Mouse (Mus musculus): ENCODE data around the gene Nom1. TPM values are rescaled to one million over a fixed set of nuclear protein-coding genes. Genes with fewer than 3 reads are reported as not detected.

Nom1 gene
- polyA plus RNA-seq, 1 experiment from 2014 or later = 14.6 TPM

DNA sequence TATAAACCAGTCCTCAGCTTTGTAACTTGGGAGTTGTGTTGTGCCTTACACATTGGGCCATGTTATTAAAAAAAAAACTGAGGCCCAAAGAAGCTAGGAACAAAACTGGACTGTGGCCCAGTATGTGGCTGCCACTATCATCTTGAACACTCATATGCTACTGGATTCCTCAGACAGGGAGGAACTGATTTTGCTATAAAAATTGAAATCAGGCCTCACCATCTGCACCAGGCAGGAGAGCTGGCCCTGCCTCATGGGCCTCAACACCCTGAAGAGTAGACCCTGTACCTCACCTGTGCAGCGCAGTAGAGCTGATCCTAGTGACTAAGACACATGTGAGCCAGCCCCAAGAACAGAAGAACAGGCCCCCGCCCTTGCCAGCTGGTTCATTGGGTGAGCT, 10.8 kb downstream of the Nom1 start:
- Histone ChIP-seq H3K4me2 (no peak overlapping the region), H3K4me1 (replicated peaks) (no peaks in the 10 kb centered on the region), H3K9ac (no peak overlapping the region), H3K4me3 (no peak overlapping the region), H3K9me3 (replicated peaks) (no peaks in the 10 kb centered on the region), H3K36me3 (peaks cover 88% of the 10 kb centered on the region), H3K27me3 (no peaks in the 10 kb centered on the region), H3K27ac (no peak overlapping the region)
- no peak for ATAC-seq (replicated peaks; ENCODE audit: insufficient number of reproducible peaks, insufficient read depth, low FRiP score, low read depth)
- 93% methylated on average over 2 of the region's 2 CpGs for WGBS

DNA sequence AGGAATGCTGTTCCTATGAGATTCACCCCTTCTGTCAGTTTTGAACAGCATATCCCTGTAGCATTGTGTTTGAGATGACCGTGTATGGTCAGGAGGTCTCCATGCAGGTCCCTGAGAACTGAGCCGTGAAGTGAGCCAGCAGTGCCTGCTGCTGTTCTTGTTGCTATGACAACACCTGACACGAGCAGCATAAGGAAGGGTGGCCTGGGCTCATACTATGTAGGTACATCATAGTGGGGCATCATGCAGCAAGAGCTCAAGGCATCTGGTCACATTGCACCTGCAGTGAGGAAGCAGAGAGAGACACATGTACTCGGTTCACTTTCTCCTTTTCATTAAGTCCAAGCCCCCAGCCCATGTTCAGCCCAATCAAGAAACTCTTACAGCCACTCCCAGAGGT, 17.9 kb downstream of the Nom1 start:
- Histone ChIP-seq H3K4me1 (replicated peaks) (peaks cover 2% of the 10 kb centered on the region; the same call in 1 of the 2 replicates), H3K27me3 (no peaks in the 10 kb centered on the region), H3K9me3 (replicated peaks) (no peaks in the 10 kb centered on the region), H3K9ac (no peak overlapping the region), H3K27ac (no peak overlapping the region), H3K4me2 (no peak overlapping the region), H3K4me3 (no peak overlapping the region), H3K36me3 (peaks cover 52% of the 10 kb centered on the region)
- no peak for ATAC-seq (replicated peaks; ENCODE audit: insufficient number of reproducible peaks, insufficient read depth, low FRiP score, low read depth)
- WGBS = 81% methylated on average over 4 of the region's 4 CpGs

DNA sequence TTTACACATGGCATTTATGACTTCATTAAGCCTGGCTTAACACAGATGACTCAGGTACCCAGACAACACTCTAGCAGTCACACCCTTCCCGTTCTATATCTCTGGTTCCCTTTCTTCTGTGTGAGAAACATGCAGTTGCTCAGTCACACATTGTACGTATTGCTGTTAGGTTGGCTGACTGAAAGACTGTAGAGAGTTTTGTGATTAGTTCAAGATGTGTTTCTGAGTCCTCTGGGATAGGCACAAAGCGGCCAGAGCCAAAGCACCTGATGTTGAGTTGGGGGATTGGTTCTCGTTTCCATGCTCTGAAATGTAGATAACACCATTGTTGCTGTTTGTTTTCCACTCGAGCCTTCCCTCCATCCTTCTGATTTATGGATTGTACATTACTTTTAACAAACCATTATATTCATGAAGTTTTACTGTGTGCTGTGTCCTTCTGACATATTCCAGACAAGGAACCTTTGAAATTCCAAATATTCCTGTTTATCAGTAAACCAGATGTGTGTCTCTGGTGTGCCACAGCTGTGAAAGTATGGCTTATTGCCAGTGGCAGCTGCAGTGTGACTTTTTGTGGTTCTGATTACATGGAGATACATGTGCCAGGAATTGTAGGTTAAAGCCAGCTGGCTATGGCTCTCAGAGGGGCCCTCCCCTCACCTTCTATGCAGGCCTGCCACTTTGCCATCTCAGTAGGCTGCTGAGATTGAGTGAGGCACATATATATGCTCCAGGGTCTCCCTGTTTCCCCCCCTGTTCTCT, 22.6 kb downstream of the Nom1 start:
- no peak overlapping the region for H3K27ac ChIP-seq
- no peak overlapping the region for H3K9ac ChIP-seq
- WGBS = 54% methylated on average over 5 of the region's 5 CpGs
- no peak for ATAC-seq (replicated peaks; ENCODE audit: insufficient number of reproducible peaks, insufficient read depth, low FRiP score, low read depth)
- no peaks in the 10 kb centered on the region for H3K9me3 ChIP-seq (replicated peaks)
- peaks cover 17% of the 10 kb centered on the region for H3K36me3 ChIP-seq
- H3K27me3 ChIP-seq = no peaks in the 10 kb centered on the region
- H3K4me3 ChIP-seq = no peak overlapping the region
- H3K4me2 ChIP-seq = no peak overlapping the region
- peaks cover 4% of the 10 kb centered on the region; the same call in 1 of the 2 replicates for H3K4me1 ChIP-seq (replicated peaks)

DNA sequence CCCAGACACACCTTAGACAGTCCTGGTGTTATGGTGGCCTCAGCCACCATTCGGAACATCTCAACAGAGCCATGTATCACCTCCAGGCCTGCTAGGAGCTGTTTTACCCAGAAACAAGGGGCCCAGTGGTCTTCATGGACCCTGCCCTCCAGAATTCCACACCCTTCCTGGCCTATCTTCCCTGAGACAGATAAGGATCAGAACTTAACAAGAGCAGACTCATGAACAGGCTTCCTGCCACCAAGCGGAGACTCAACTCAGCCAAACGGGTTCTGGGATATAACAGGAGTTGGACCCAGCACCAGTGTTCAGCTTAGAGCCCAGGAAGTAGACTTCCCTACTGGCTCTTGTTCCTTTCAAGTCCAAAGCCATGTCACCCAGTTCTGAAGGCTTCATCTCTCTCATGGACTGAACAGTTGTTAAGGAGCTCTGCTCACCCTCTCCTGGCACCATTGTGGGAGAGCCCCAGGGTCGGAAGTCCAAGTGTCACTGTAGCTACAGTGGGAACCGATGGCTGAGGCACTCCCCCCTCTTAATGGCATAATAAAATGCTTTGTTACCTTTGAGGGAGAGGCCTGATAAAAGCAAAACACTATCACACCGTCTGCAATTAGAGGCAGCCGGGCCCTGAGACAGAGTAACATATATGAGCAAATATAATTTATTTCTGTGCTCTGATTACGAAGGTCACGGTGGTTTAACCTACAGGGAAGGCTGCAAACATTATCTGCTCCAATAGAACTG, 28.7 kb downstream of the Nom1 start:
- Histone ChIP-seq H3K9ac (no peak overlapping the region), H3K4me3 (no peak overlapping the region), H3K4me2 (no peak overlapping the region), H3K27ac (no peak overlapping the region), H3K4me1 (replicated peaks) (peaks cover 7% of the 10 kb centered on the region), H3K9me3 (replicated peaks) (no peaks in the 10 kb centered on the region), H3K27me3 (peaks cover 28% of the 10 kb centered on the region), H3K36me3 (no peaks in the 10 kb centered on the region)
- ATAC-seq (replicated peaks; ENCODE audit: insufficient number of reproducible peaks, insufficient read depth, low FRiP score, low read depth) = no peak
- 69% methylated on average over 9 of the region's 9 CpGs for WGBS

DNA sequence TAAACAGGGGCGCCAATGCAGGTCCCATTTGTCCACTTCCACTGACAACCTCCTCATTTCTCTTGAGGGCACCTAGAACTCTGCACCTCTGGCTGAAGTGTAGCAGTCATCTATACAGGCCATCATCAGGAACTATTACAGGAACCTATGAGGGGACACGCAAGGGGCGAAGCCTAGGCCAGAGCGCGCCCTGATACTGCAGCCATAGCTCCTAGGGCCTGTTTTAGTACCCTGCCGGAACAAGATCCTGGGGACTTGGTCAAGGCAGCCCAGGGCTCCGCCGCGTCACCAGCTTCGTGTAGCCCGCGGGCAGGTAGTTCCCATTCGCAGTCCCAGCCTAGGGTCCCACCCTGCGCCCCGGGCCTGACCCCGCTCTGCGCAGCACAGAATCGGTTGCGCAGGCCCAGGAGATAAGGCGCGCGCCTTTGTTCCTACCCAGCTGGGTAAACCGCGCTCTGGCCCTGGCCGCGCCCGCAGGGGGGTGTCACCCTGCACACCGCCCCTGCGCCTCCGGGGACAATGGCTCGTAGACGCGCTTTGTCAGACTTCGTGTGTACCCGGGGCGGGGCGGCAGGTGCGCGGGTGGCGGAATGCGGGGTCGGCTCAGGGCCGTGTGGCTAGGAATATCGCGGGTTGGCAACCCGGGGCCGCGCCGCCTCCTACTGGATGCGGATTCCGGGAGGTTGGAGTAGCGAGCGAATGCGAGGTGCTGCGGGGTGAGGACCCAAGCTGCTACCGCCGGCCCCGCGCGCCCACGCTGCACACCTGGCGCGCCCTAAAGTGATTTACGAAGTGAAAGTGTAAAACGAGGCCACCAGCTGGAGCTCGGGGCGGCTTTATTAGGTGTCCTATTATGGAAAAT, 33.3 kb downstream of the Nom1 start:
- Histone ChIP-seq H3K9ac (peak overlapping the region; percentile 36), H3K9me3 (replicated peaks) (no peaks in the 10 kb centered on the region), H3K4me3 (peak overlapping the region; percentile 61), H3K27ac (no peak overlapping the region), H3K4me2 (peak overlapping the region; percentile 96), H3K27me3 (peaks cover 74% of the 10 kb centered on the region), H3K36me3 (no peaks in the 10 kb centered on the region), H3K4me1 (replicated peaks) (peaks cover 14% of the 10 kb centered on the region)
- WGBS = 4% methylated on average over 66 of the region's 67 CpGs
- ATAC-seq (replicated peaks; ENCODE audit: insufficient number of reproducible peaks, insufficient read depth, low FRiP score, low read depth) = 0 out of 2 replicates have a peak, but pooled peaks have one; percentile 27

DNA sequence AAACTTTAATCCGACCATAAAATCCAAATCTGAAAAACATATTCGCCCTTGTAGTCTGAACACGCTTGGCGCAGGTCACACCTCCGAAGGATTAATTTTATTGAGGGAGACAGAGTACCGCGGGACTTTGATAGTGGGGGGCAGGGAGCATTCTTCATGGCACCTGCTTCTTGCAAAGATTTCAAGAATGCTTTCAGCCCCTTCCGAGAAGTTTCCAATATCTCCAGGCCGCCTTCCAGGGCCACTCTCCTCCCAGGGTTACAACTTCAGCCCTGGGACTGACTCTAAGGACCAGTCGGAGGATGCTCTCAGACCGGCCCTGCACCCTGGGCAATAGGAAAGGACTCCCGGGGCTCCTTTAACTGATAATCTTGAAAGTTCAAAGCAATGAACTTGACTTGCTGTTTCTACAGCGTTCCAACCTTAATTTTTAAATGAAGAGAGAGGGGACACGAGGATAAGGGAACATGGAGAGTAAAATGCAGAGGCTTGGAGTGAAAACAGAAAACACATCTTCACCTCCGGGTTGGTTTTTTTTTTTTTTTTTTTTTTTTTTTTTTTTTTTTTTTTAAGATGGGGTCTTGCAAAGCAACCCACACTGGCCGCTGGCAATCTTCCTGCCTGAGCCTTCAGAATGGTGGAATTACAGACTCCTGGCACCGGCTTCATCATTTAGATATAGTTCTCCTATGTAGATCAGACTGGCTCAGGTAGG, 34.0 kb downstream of the Nom1 start:
- no peak overlapping the region for H3K27ac ChIP-seq
- ATAC-seq (replicated peaks; ENCODE audit: insufficient number of reproducible peaks, insufficient read depth, low FRiP score, low read depth) = no peak
- H3K4me1 ChIP-seq (replicated peaks) = peaks cover 14% of the 10 kb centered on the region
- H3K27me3 ChIP-seq = peaks cover 82% of the 10 kb centered on the region
- WGBS = 3% methylated on average over 17 of the region's 17 CpGs
- H3K9ac ChIP-seq = peak overlapping the region; percentile 36
- peak overlapping the region; percentile 96 for H3K4me2 ChIP-seq
- no peaks in the 10 kb centered on the region for H3K36me3 ChIP-seq
- H3K4me3 ChIP-seq = peak overlapping the region; percentile 61
- no peaks in the 10 kb centered on the region for H3K9me3 ChIP-seq (replicated peaks)

DNA sequence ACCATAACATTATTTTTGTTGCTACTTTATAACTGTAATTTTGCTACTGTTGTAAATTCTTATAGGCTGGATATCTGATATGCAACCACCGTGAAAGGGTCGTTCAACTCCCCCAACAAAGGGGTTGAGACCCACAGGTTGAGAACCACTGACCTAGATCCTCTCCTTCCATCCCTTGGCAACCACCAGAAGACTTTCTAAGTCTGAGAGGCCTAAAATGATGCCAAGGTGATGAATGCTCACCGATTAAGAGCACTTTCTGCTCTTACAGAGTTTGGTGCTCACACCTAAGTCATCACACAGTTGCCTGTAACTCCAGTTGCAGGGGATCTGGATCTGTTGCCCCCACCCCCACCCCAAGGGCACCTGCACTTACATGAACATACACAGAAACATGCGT, 35.0 kb downstream of the Nom1 start:
- no peak for ATAC-seq (replicated peaks; ENCODE audit: insufficient number of reproducible peaks, insufficient read depth, low FRiP score, low read depth)
- peaks cover 92% of the 10 kb centered on the region for H3K27me3 ChIP-seq
- H3K9me3 ChIP-seq (replicated peaks) = no peaks in the 10 kb centered on the region
- H3K9ac ChIP-seq = no peak overlapping the region
- H3K4me2 ChIP-seq = no peak overlapping the region
- H3K4me1 ChIP-seq (replicated peaks) = peaks cover 20% of the 10 kb centered on the region
- no peak overlapping the region for H3K27ac ChIP-seq
- 10% methylated on average over 4 of the region's 4 CpGs for WGBS
- no peak overlapping the region for H3K4me3 ChIP-seq
- no peaks in the 10 kb centered on the region for H3K36me3 ChIP-seq

DNA sequence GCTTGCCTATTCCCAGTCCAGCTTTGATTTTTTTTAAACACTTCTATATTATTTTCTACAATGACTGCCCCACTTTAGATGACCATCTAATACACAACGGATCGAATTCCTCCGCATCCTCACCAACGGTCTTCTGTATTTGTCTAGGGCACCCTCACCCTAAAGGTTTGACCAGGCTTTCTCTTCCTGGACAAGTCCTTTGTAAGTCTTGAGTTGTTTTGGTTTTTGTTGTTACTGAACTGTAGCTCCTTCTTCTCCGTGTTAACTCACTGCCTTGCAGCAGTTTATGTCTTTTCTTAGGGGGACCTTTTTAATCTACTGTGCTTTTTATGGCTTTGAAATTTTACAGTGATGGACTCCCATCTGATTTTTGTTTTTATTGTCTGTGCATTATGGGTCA, 35.8 kb downstream of the Nom1 start:
- no peaks in the 10 kb centered on the region for H3K36me3 ChIP-seq
- H3K9ac ChIP-seq = no peak overlapping the region
- no peak overlapping the region for H3K4me3 ChIP-seq
- H3K4me2 ChIP-seq = no peak overlapping the region
- no peak overlapping the region for H3K27ac ChIP-seq
- peaks cover 98% of the 10 kb centered on the region for H3K27me3 ChIP-seq
- ATAC-seq (replicated peaks; ENCODE audit: insufficient number of reproducible peaks, insufficient read depth, low FRiP score, low read depth) = no peak
- no peaks in the 10 kb centered on the region for H3K9me3 ChIP-seq (replicated peaks)
- WGBS = 14% methylated on average over 5 of the region's 5 CpGs
- peaks cover 20% of the 10 kb centered on the region for H3K4me1 ChIP-seq (replicated peaks)

DNA sequence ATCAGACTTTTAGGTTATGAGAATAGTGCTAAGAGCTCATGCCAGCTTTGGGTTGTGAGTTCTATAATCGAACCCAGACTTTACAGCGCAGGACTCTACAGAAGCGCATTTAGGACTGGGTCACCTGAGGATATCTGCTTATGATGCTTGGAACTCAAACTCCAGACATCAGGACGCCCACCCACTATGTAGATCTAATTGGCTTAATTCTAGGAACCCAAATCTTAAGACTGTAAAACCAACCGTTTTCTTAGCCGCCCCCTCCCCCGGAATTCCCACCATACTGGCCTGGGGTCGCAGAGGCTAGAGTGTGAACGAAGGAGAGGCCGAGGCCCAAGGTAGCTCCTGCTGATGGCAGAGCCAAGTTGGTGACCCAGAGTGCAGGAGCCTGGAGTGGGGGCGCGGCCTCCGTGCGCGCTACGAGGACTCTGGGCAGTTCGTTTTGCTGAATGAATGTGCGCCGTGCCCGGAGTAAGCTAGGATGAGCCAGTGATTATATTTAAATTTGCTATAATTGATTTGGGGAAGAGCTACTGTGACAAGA, 36.5 kb downstream of the Nom1 start:
- H3K36me3 ChIP-seq = no peaks in the 10 kb centered on the region
- 6% methylated on average over 20 of the region's 20 CpGs for WGBS
- no peak for ATAC-seq (replicated peaks; ENCODE audit: insufficient number of reproducible peaks, insufficient read depth, low FRiP score, low read depth)
- H3K4me3 ChIP-seq = no peak overlapping the region
- H3K9ac ChIP-seq = no peak overlapping the region
- H3K27me3 ChIP-seq = peaks cover 98% of the 10 kb centered on the region
- H3K27ac ChIP-seq = no peak overlapping the region
- H3K4me1 ChIP-seq (replicated peaks) = peaks cover 20% of the 10 kb centered on the region
- H3K4me2 ChIP-seq = no peak overlapping the region
- no peaks in the 10 kb centered on the region for H3K9me3 ChIP-seq (replicated peaks)

DNA sequence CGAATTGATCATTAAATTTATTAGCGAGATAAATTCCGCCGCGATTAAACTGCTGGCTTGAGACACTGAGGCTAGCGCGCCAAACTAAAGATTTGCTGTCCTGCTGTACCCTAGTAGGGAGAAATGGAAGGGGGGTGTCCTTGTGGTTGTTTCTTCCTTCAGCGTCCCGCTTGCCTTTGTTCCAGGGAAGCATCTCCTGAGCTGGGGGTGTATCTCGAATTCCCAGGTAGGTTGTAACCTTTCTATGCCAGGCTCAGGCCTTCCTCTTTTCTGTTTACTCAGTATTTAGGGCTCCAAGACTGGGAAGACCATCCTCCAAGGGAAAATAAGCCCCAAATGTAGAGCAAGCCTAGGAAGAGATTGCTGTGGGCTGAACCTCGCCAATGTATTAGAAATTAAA, 36.9 kb downstream of the Nom1 start:
- Histone ChIP-seq H3K9ac (no peak overlapping the region), H3K36me3 (no peaks in the 10 kb centered on the region), H3K4me2 (no peak overlapping the region), H3K4me3 (no peak overlapping the region), H3K4me1 (replicated peaks) (peaks cover 20% of the 10 kb centered on the region), H3K27ac (no peak overlapping the region), H3K9me3 (replicated peaks) (no peaks in the 10 kb centered on the region), H3K27me3 (peaks cover 98% of the 10 kb centered on the region)
- ATAC-seq (replicated peaks; ENCODE audit: insufficient number of reproducible peaks, insufficient read depth, low FRiP score, low read depth) = no peak
- WGBS = 4% methylated on average over 11 of the region's 11 CpGs

All from heart, embryonic 15.5 days (tissue).